In genomic region chr2:57237475-57237919, GRCm38 (mm10) we compare ENCODE assay signal across 8 mouse cellular contexts. TPM values are rescaled to one million over a fixed set of nuclear protein-coding genes. Genes with fewer than 3 reads are reported as not detected.
DNase-seq lines count a peak whose midpoint lies in the region; ATAC-seq and TF ChIP-seq lines count a peak whose summit lies in the region.

Gpd2 (plus strand) TSS chr2:57237635.

- 8% methylated on average over 20 of the region's 20 CpGs for WGBS in intestine, embryonic 14.5 days
- WGBS in liver, postnatal 0 days (ENCODE audit: insufficient replicate concordance) = 8% methylated on average over 20 of the region's 20 CpGs

- peak within 1 kb of the TSS; percentile 76 for H3K27ac ChIP-seq in intestine, embryonic 14.5 days (ENCODE audit: low read depth)
- peak within 1 kb of the TSS; percentile 94 for H3K27ac ChIP-seq in liver, postnatal 0 days (ENCODE audit: low read depth)

- H3K36me3 ChIP-seq in intestine, embryonic 14.5 days (ENCODE audit: control insufficient read depth, insufficient read depth, low read length) = no peaks in the 10 kb centered on the region
- no peaks in the 10 kb centered on the region for H3K36me3 ChIP-seq in liver, postnatal 0 days (replicated peaks; ENCODE audit: insufficient read depth, low read length)

- DNase-seq in ovary, adult 18-20 months (ENCODE audit: low spot score) = peak; percentile 3
- DNase-seq in ovary, postnatal 36 days (ENCODE audit: low spot score) = no peak
- peak; percentile 63 for DNase-seq in brain, adult 2 months (ENCODE audit: low read depth, low spot score)
- DNase-seq in gastrocnemius, postnatal 10 days = no peak
- peak; percentile 87 for DNase-seq in intestine, embryonic 14.5 days (ENCODE audit: low spot score)
- DNase-seq in liver, postnatal 0 days = no peak
- no peak for DNase-seq in embryo, embryonic 11 days

- H3K4me1 ChIP-seq in intestine, embryonic 14.5 days (replicated peaks; ENCODE audit: control insufficient read depth, insufficient read depth, low read length) = peaks cover 2% of the 10 kb centered on the region; the same call in 1 of the 2 replicates
- peaks cover 11% of the 10 kb centered on the region for H3K4me1 ChIP-seq in liver, postnatal 0 days (ENCODE audit: insufficient read depth)

- no peaks in the 10 kb centered on the region for H3K27me3 ChIP-seq in intestine, embryonic 14.5 days (replicated peaks; ENCODE audit: control insufficient read depth, insufficient read depth, low read length)
- no peaks in the 10 kb centered on the region for H3K27me3 ChIP-seq in liver, postnatal 0 days (ENCODE audit: insufficient read depth, low read length)

- ATAC-seq in intestine, embryonic 14.5 days (replicated peaks; ENCODE audit: low FRiP score, low TSS enrichment, low read depth) = peak; percentile 57
- peak; percentile 14 for ATAC-seq in liver, postnatal 0 days
- ATAC-seq in erythroid progenitor cell, adult 5-6 weeks (replicated peaks; ENCODE audit: low FRiP score, poor library complexity, severe bottlenecking) = no peak

- H3K4me2 ChIP-seq in intestine, embryonic 14.5 days (ENCODE audit: low read length) = peak within 1 kb of the TSS; percentile 96
- H3K4me2 ChIP-seq in liver, postnatal 0 days (ENCODE audit: low read depth, low read length) = peak within 1 kb of the TSS; percentile 92

- TF ChIP-seq EP300 in liver, postnatal 0 days (IDR thresholded peaks at IDR 0.05; ENCODE audit: low read depth) = no peak

- H3K4me3 ChIP-seq in intestine, embryonic 14.5 days (ENCODE audit: low read depth, low read length) = peak within 1 kb of the TSS; percentile 75
- H3K4me3 ChIP-seq in liver, postnatal 0 days (ENCODE audit: low read depth, low read length) = peak within 1 kb of the TSS; percentile 76

- no peak for TF ChIP-seq CTCF in liver, postnatal 0 days (IDR thresholded peaks at IDR 0.05; ENCODE audit: low read depth)

- no peaks in the 10 kb centered on the region for H3K9me3 ChIP-seq in intestine, embryonic 14.5 days (ENCODE audit: control insufficient read depth, low read length)
- no peaks in the 10 kb centered on the region for H3K9me3 ChIP-seq in liver, postnatal 0 days (ENCODE audit: low read length)

- peak within 1 kb of the TSS; percentile 78 for H3K9ac ChIP-seq in intestine, embryonic 14.5 days (ENCODE audit: low read length)
- H3K9ac ChIP-seq in liver, postnatal 0 days (replicated peaks) = peak within 1 kb of the TSS; percentile 91

RNA-seq across cellular contexts. Expression of gene Gpd2, which starts in this region (rescaled TPM):
- total RNA-seq in gastrocnemius, postnatal 10 days (2021) = 100 to 1,000 TPM; 111 to 124 TPM
- polyA plus RNA-seq in intestine, embryonic 14.5 days (2014; fragmentation: Nextera tagmentation; extraction: Ambion mirVana) = 21.8 and 24.7 TPM in 2 replicates
- 20.4 and 29.7 TPM in 2 replicates for polyA plus RNA-seq in liver, postnatal 0 days (2015; fragmentation: Nextera tagmentation; extraction: Ambion mirVana)
- total RNA-seq in erythroid progenitor cell, adult 5-6 weeks (2015; ENCODE audit: low replicate concordance) = 5.8 and 5.9 TPM in 2 replicates
- total RNA-seq in erythroid progenitor cell, adult 5-6 weeks (2017; ENCODE audit: low replicate concordance) = 3.2 and 8.9 TPM in 2 replicates

Comparison
In these comparisons a context has a peak if more than half of its experiments do, and no peak if none do; other contexts are left out.
1. RNA of gene Gpd2 (total RNA-seq): 111 to 124 TPM in gastrocnemius, postnatal 10 days; 3.2 to 8.9 TPM in erythroid progenitor cell, adult 5-6 weeks; every median in the first group is over 10 times any median in the second.
2. DNase-seq: peak in ovary, adult 18-20 months (single experiment), brain, adult 2 months (single experiment) and intestine, embryonic 14.5 days (single experiment); none in ovary, postnatal 36 days (single experiment), gastrocnemius, postnatal 10 days (single experiment), liver, postnatal 0 days (single experiment) and embryo, embryonic 11 days (single experiment).